Mouse (Mus musculus) forebrain, embryonic 12.5 days (tissue): ENCODE measurements around the gene Epha8. TPM values are rescaled to one million over a fixed set of nuclear protein-coding genes. Genes with fewer than 3 reads are reported as not detected.

Source experiments
- ATAC-seq: fragments of 200-750 bp; cut with Nextera tagmentation; 2 replicates; pipeline ENCODE4 v1.8.0; 2017; ENCODE audit warnings: moderate TSS enrichment; ENCODE audit not compliant: low FRiP score
- H3K27ac ChIP-seq: fragments of 300-500 bp; sonication (generic); 2 replicates; pipeline ENCODE4 v1.5.1; 2016; ENCODE audit warnings: mild to moderate bottlenecking
- H3K27me3 ChIP-seq: fragments of 300-500 bp; sonication (generic); 2 replicates; pipeline ENCODE4 v1.6.1; 2016; ENCODE audit warnings: mild to moderate bottlenecking
- H3K36me3 ChIP-seq: fragments of 300-500 bp; sonication (generic); replicated peaks from 2 replicates; pipeline ENCODE4 v1.6.1; 2016; ENCODE audit warnings: mild to moderate bottlenecking
- H3K4me1 ChIP-seq: fragments of 300-500 bp; sonication (generic); 2 replicates; pipeline ENCODE4 v1.6.1; 2016
- H3K4me2 ChIP-seq: fragments of 300-500 bp; sonication (generic); 2 replicates; pipeline ENCODE4 v1.6.1; 2016; ENCODE audit warnings: mild to moderate bottlenecking, moderate library complexity
- H3K4me3 ChIP-seq: fragments of 300-500 bp; sonication (generic); replicated peaks from 2 replicates; pipeline ENCODE4 v1.5.1; 2016; ENCODE audit warnings: mild to moderate bottlenecking
- H3K9ac ChIP-seq: fragments of 300-500 bp; sonication (generic); 2 replicates; pipeline ENCODE4 v1.6.1; 2016; ENCODE audit warnings: mild to moderate bottlenecking
- H3K9me3 ChIP-seq: fragments of 300-500 bp; sonication (generic); 2 replicates; pipeline ENCODE4 v1.6.1; 2016
- WGBS: fragments of 180-500 bp; shearing (Covaris S2); methylation state at CpG from one replicate; pipeline ENCODE4 v1.1.7; 2016; 5-methylcytosine and 5-hydroxymethylcytosine counted together
- polyA plus RNA-seq: library from polyadenylated mRNA; unstranded; fragments of >200 nt; fragmentation: Nextera tagmentation; extraction: Ambion mirVana; gene quantifications from 2 replicates; pipeline ENCODE4 v1.2.1, GENCODE M21; 2016

Epha8 gene
- polyA plus RNA-seq, 1 experiment from 2014 or later = 1.8 TPM

DNA sequence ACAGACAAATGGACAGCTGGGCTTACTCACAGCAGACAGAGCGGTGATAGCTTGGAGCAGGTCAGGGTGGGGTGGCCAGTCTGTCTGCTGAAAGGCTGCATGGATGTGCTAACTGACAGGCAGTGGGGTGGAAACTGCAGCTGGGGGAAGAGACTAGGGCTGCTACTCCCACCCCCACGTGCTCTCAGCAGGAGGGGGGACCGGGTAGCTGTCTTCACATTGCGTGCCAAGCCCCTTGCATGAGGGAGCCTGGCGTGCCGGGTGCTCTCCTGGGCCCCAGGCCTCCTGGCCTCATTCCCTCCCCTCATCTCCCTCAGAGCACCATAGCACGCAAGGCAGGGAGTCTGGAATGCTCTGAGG, 39.5 kb downstream of the Epha8 start:
- WGBS = 44% methylated on average over 7 of the region's 7 CpGs
- peak overlapping the region; percentile 76; the same call in 1 of the 2 replicates for H3K27ac ChIP-seq
- no peaks in the 10 kb centered on the region for H3K9me3 ChIP-seq
- H3K4me1 ChIP-seq = peaks cover 39% of the 10 kb centered on the region
- H3K9ac ChIP-seq = peak overlapping the region; percentile 7; the same call in 1 of the 2 replicates
- no peak overlapping the region for H3K4me2 ChIP-seq
- no peaks in the 10 kb centered on the region for H3K36me3 ChIP-seq
- ATAC-seq = peak; percentile 45; the same call in 1 of the 2 replicates
- H3K27me3 ChIP-seq = peaks cover 48% of the 10 kb centered on the region
- no peak overlapping the region for H3K4me3 ChIP-seq

DNA sequence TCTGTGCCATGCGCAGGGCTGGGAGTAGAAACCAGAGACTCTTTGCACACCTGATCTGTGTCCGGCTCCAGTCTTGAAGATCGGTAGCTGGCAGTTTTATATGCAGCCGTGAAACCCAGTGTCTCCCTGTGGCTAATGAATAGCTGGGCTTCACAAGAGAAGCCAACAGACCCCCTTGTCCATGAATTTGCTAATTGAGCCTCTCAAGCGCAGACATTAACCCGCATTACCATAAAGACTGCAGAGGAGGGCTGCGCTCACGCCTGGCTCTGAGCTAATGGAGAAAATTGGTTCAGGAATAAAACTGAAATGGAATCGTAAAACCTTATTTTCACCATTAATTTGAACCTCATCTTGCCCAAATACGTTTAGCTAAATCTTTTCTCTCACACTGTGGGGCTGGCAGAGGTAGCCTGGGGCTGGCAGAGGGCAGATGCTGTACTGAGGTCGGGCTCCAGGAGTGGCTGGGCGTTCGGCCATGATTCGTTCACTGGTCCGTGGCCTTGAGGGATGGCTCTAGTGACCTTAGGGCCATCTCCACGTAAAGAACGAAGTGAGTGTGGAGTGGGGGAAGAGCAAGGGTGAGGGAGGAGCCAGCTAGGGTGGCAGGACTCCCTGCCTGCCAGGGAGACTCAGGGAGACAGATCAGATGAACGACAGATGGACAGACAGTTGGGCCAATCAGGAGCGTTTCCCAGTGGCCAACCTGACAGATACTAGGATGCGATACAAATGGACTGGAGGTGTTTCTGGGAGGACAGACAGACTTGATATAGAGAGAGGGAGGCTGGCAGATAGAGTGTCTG, 40.1 kb downstream of the Epha8 start:
- Histone ChIP-seq H3K27ac (peak overlapping the region; percentile 76), H3K36me3 (no peaks in the 10 kb centered on the region), H3K4me2 (no peak overlapping the region), H3K4me3 (no peak overlapping the region), H3K9ac (no peak overlapping the region), H3K9me3 (no peaks in the 10 kb centered on the region), H3K27me3 (peaks cover 50% of the 10 kb centered on the region), H3K4me1 (peaks cover 40% of the 10 kb centered on the region)
- ATAC-seq = peak; percentile 43; the same call in 1 of the 2 replicates
- WGBS = 51% methylated on average over 20 of the region's 20 CpGs

DNA sequence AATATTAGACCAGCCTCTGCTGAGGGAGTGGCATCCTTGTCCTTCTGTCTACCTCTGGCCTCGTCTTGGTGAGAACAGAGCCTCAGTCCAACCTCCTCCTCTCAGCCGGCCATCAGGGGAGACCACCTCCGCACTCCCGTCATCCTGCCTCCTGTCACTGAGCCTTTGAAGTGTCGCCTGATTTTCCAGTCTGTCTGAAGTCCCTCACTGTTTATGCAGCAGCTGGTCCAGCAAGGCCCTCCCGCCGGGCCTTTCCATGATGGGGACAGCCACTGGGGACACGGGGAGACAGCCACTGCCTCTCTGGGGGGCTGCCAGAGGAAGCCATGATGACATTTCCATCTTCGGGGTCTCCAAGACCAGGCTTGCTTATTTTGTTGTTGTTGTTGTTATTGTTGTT, 43.8 kb downstream of the Epha8 start:
- Histone ChIP-seq H3K4me1 (peaks cover 47% of the 10 kb centered on the region), H3K27ac (peak overlapping the region; percentile 53), H3K36me3 (no peaks in the 10 kb centered on the region), H3K9me3 (no peaks in the 10 kb centered on the region), H3K9ac (no peak overlapping the region), H3K27me3 (peaks cover 60% of the 10 kb centered on the region), H3K4me3 (no peak overlapping the region), H3K4me2 (no peak overlapping the region)
- ATAC-seq = no peak
- WGBS = 21% methylated on average over 9 of the region's 9 CpGs

DNA sequence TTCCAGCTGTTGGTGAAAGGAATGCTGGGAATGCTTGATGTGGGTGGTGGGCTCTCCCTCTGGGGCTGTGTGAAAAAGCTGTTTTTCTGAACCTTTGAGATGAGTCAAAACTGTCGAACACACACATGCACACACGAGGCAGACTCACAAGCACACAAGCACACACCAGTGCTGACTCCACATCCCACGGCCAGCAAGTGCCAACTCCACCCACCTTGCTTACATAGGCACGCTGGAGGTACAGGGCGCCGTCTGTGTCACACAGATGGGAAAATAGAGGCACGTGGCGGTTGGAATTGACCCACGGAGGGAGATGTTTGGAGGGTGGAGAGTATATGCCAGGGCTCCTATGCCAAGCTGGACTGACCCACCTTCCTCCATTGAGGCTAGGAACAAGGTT, 44.8 kb downstream of the Epha8 start:
- H3K9ac ChIP-seq = no peak overlapping the region
- peak overlapping the region; percentile 59; the same call in 1 of the 2 replicates for H3K27ac ChIP-seq
- WGBS = 47% methylated on average over 9 of the region's 9 CpGs
- ATAC-seq = 0 out of 2 replicates have a peak, but pooled peaks have one; percentile 4
- H3K9me3 ChIP-seq = no peaks in the 10 kb centered on the region
- peaks cover 66% of the 10 kb centered on the region for H3K27me3 ChIP-seq
- H3K4me3 ChIP-seq = no peak overlapping the region
- H3K4me2 ChIP-seq = peak overlapping the region; percentile 32; the same call in 1 of the 2 replicates
- H3K4me1 ChIP-seq = peaks cover 40% of the 10 kb centered on the region
- H3K36me3 ChIP-seq = no peaks in the 10 kb centered on the region

DNA sequence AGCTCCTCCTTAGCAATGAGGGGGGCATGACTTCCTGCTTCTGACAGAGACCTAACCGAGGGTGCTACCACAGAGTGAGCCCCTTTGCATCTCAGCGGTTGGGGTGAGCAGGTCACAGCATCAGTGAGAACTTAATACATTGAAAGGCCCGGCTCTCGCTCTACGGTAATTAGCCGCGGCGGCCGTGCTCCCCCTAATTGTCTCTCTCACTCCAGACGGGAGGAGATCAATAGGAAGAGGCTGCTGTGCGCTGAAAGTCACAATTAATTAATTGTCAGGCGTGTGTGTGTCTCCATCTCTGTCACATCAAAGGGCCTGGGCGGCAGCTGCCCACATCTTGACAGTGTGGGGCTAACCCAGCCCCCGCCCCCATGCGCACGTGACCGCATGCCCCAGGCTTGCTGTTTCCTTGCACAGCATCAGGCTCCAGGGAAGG, 45.4 kb downstream of the Epha8 start:
- no peaks in the 10 kb centered on the region for H3K9me3 ChIP-seq
- H3K9ac ChIP-seq = no peak overlapping the region
- peaks cover 34% of the 10 kb centered on the region for H3K4me1 ChIP-seq
- H3K27me3 ChIP-seq = peaks cover 72% of the 10 kb centered on the region
- peak; percentile 71 for ATAC-seq
- H3K4me3 ChIP-seq = 0 out of 2 replicates have a peak overlapping the region, but pooled peaks have one; percentile 2
- 2% methylated on average over 17 of the region's 17 CpGs for WGBS
- peak overlapping the region; percentile 32 for H3K4me2 ChIP-seq
- no peaks in the 10 kb centered on the region for H3K36me3 ChIP-seq
- H3K27ac ChIP-seq = 0 out of 2 replicates have a peak overlapping the region, but pooled peaks have one; percentile 59

DNA sequence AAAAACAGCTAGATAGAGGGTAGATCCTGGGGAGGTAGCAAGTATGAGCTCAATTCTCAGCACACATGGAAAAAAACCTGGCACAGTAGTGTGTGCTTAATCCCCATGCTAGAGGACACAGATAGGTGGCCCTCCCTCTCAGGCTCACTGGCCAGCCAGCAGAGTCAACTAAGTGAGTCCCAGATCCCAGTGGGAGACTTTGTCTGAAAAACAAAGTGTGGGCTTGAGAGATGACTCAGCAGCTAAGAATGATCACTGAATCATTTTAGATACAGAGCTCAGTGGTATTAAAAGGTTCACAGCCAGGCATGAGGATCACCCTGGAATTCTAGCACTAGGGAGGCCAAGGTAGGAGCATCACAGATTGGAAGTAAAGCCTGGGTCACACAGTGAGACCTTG, 48.8 kb downstream of the Epha8 start:
- H3K36me3 ChIP-seq = no peaks in the 10 kb centered on the region
- ATAC-seq = no peak
- H3K4me2 ChIP-seq = no peak overlapping the region
- no peak overlapping the region for H3K27ac ChIP-seq
- H3K9ac ChIP-seq = no peak overlapping the region
- no peak overlapping the region for H3K4me3 ChIP-seq
- H3K27me3 ChIP-seq = peaks cover 84% of the 10 kb centered on the region
- no peaks in the 10 kb centered on the region for H3K9me3 ChIP-seq
- peaks cover 37% of the 10 kb centered on the region for H3K4me1 ChIP-seq

DNA sequence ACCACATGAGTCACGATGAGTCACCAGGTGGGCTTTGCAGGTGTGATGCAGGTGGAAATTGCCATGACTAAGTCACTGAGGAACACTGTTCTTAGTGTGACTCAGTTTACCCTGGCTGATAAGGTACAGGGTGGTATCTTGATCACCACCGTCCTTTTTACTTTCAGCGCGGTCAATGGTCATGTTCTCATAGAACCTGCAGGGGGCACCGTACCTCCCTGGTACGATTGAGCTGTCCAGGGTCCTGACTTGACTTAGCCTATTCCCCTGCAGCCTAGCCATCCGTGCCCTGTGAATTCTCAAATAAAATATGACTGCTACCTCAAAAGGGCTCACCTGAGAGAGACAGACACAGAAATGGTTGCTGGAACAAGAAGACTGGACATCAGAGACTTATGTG, 49.6 kb downstream of the Epha8 start:
- Histone ChIP-seq H3K4me2 (no peak overlapping the region), H3K27me3 (peaks cover 80% of the 10 kb centered on the region), H3K9me3 (no peaks in the 10 kb centered on the region), H3K9ac (no peak overlapping the region), H3K36me3 (no peaks in the 10 kb centered on the region), H3K4me3 (no peak overlapping the region), H3K27ac (no peak overlapping the region), H3K4me1 (peaks cover 29% of the 10 kb centered on the region)
- WGBS = 12% methylated on average over 7 of the region's 7 CpGs
- no peak for ATAC-seq

DNA sequence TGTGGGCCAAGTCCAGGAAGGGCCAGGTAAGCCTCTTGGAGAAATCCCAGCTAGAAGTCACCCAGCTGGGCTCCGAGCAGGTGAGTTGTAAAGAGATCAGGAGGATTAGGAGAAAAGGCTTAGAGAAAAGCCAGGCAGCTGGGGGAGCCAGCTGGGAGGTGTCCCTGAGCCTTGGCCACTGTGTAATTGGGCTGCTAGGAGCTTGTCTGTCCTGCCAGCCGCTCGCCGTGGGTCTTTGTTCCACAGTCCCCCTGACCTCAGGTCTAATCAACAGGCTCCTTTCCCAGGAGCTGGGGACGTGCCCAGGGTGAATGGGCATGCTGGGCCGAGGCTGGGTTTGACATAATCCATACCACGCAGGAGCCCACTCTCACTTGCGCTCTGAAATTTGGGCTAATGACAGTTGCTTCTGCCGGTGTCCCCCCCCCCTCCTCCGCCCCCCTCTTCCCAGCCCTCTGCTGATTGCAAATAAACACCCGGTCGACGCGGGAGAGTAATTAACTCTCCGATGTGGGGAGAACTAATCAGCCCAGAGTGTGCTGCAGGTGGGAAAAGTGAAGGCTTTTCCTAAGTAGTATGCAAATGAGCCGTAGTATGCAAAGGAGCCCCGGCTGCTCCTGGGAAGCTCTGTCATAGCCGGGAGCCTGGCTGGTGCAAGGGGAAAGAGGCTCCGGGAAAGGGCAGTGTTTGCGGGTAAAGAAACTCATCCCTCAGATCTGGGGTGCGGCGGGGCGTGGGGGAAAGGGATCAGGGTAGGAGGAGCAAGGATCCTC, 51.7 kb downstream of the Epha8 start:
- H3K9me3 ChIP-seq = no peaks in the 10 kb centered on the region
- H3K36me3 ChIP-seq = no peaks in the 10 kb centered on the region
- under 1% methylated on average over 23 of the region's 23 CpGs for WGBS
- H3K4me2 ChIP-seq = peak overlapping the region; percentile 48
- H3K4me1 ChIP-seq = peaks cover 15% of the 10 kb centered on the region
- peak overlapping the region; percentile 61; the same call in 1 of the 2 replicates for H3K27ac ChIP-seq
- H3K4me3 ChIP-seq = no peak overlapping the region
- ATAC-seq = peak; percentile 86; the same call in 1 of the 2 replicates
- H3K9ac ChIP-seq = peak overlapping the region; percentile 27; the same call in 1 of the 2 replicates
- H3K27me3 ChIP-seq = peaks cover 67% of the 10 kb centered on the region

DNA sequence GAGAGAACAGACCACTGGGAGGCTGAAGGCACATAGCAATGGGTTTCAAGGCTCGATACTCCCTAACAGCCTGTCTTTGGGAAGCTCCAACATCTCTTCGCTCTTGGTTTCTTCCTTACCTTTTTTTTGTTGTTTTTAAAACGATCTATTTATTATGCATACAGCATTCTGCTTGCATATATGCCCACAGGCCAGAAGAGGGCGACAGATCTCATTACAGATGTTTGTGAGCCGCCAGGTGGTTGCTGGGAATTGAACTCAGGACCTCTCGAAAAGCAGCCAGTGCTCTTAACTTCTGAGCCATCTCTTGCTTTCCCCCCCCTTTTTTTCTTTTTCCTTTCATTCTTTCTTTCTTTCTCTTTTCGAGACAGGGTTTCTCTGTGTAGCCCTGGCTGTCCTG, 57.5 kb downstream of the Epha8 start:
- ATAC-seq = no peak
- Histone ChIP-seq H3K4me3 (no peak overlapping the region), H3K36me3 (no peaks in the 10 kb centered on the region), H3K27ac (no peak overlapping the region), H3K4me1 (peaks cover 10% of the 10 kb centered on the region), H3K9ac (no peak overlapping the region), H3K27me3 (peaks cover 57% of the 10 kb centered on the region), H3K4me2 (no peak overlapping the region), H3K9me3 (no peaks in the 10 kb centered on the region)
- WGBS = 69% methylated on average over 7 of the region's 7 CpGs

DNA sequence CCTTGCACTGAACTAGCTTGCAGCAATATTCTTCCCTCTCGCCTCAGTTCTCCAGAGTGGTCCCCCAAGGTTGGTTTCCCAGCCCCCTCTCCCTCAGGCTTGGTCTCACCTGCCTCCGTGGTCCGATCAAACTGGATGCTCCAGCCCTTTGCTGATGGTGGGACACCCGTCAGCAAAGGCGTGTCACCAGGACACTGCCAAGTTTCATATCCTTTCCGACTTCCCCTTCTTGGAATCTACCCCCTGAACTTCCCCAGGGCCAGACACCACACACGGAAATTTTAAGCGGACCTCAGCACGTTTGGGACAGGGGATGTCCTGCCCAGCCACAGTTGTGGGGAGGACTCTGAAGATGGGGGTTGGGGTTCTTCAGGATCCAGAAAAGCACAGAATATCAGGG, 58.0 kb downstream of the Epha8 start, which contains the start of gene C1qa:
C1qa (minus strand) TSS at position 167 of the 400 bp plus-strand sequence.
- ATAC-seq = no peak
- no peak within 1 kb of the TSS for H3K9ac ChIP-seq
- H3K27me3 ChIP-seq = peaks cover 55% of the 10 kb centered on the region
- H3K4me1 ChIP-seq = peaks cover 12% of the 10 kb centered on the region
- H3K36me3 ChIP-seq = no peaks in the 10 kb centered on the region
- no peak within 1 kb of the TSS for H3K4me2 ChIP-seq
- WGBS = 78% methylated on average over 9 of the region's 9 CpGs
- H3K9me3 ChIP-seq = no peaks in the 10 kb centered on the region
- no peak within 1 kb of the TSS for H3K27ac ChIP-seq
- H3K4me3 ChIP-seq = no peak within 1 kb of the TSS

DNA sequence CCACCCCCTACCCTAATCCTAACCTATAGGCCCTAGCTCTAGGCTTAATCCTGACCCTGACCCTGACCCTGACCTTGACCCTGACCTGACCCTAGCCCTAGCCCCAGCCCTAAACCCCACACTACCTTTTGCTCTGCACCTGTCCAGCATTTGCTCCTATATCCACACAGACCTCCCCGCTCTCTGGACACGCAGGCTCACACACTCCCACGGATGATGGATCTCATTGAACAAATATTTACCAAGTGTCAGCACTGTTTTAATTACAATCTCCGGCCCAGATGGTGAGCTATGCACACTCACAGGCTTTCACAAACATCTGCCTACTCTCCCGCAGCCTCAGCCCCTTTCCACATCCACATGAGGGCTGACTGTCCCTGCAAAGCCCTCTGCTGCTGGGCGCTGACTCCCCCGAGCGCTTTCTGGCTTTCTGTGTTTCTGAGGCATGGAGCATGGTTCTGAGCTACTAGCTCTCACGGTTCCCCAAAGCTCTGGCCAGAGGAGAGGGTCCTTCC, 58.5 kb downstream of the Epha8 start:
- no peaks in the 10 kb centered on the region for H3K9me3 ChIP-seq
- H3K4me3 ChIP-seq = no peak overlapping the region
- H3K4me1 ChIP-seq = peaks cover 12% of the 10 kb centered on the region
- no peaks in the 10 kb centered on the region for H3K36me3 ChIP-seq
- 68% methylated on average over 9 of the region's 9 CpGs for WGBS
- no peak overlapping the region for H3K4me2 ChIP-seq
- no peak overlapping the region for H3K9ac ChIP-seq
- H3K27me3 ChIP-seq = peaks cover 58% of the 10 kb centered on the region
- H3K27ac ChIP-seq = no peak overlapping the region
- no peak; the same call in 1 of the 2 replicates for ATAC-seq

DNA sequence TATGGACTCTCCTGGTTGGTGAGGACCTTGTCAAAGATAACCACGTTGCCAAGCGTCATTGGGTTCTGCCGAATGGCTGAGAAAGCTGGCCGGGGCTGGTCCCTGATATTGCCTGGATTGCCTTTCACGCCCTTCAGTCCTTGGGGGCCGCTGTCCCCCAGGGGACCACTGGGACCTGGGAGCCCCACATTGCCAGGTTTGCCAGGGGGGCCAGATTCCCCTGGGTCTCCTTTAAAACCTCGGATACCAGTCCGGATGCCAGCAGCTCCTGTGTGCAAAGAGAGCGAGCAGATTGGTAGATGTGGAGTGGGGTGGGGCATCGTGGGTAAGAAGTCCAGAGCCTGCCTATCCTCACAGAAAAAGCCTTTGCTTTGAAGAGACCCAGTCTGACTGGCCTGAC, 60.2 kb downstream of the Epha8 start:
- no peak overlapping the region for H3K4me2 ChIP-seq
- peaks cover 66% of the 10 kb centered on the region for H3K27me3 ChIP-seq
- peaks cover 12% of the 10 kb centered on the region for H3K4me1 ChIP-seq
- H3K36me3 ChIP-seq = no peaks in the 10 kb centered on the region
- H3K9ac ChIP-seq = peak overlapping the region; percentile 9; the same call in 1 of the 2 replicates
- 39% methylated on average over 10 of the region's 10 CpGs for WGBS
- no peaks in the 10 kb centered on the region for H3K9me3 ChIP-seq
- H3K27ac ChIP-seq = no peak overlapping the region
- H3K4me3 ChIP-seq = no peak overlapping the region
- ATAC-seq = no peak
